Mouse (Mus musculus): Measurements from ENCODE around the gene Zfp775. TPM values are rescaled to one million over a fixed set of nuclear protein-coding genes. Genes with fewer than 3 reads are reported as not detected.

Gene Zfp775
- polyA plus RNA-seq, 2 experiments, result 1.0 to 1.7 TPM

GRCm38 (mm10) chr6:48669446-48669969 is 67.6 kb downstream of the Zfp775 start:
- H3K4me2 ChIP-seq (ENCODE audit: low read depth), result no peak overlapping the region
- H3K27me3 ChIP-seq (ENCODE audit: control insufficient read depth, insufficient read depth, low read length), result no peaks in the 10 kb centered on the region
- no peaks in the 10 kb centered on the region for H3K36me3 ChIP-seq (replicated peaks; ENCODE audit: control insufficient read depth, insufficient read depth, low read depth)
- WGBS (ENCODE audit: insufficient replicate concordance), result 35% methylated on average over 2 of the region's 2 CpGs
- H3K27ac ChIP-seq, result no peak overlapping the region
- H3K9me3 ChIP-seq (ENCODE audit: control insufficient read depth, low read length), result no peaks in the 10 kb centered on the region
- ATAC-seq (ENCODE audit: insufficient read depth) (no peak), DNase-seq (ENCODE audit: low read depth in 3 of 3, low spot score in 3 of 3) (no peak)
- no peak overlapping the region for H3K4me3 ChIP-seq (ENCODE audit: insufficient read depth in 1 of 2, low read depth in 2 of 2, low read length in 2 of 2)
- H3K9ac ChIP-seq (replicated peaks), result no peak overlapping the region
- H3K4me1 ChIP-seq (replicated peaks; ENCODE audit: control insufficient read depth in 2 of 2, insufficient read depth in 2 of 2, low read length in 1 of 2), result peaks cover 2% of the 10 kb centered on the region in 2 experiments; a peak in 1 of 4 replicates
- TF ChIP-seq CTCF (IDR thresholded peaks at IDR 0.05; ENCODE audit: low read depth) (no peak), EP300 (IDR thresholded peaks at IDR 0.05; ENCODE audit: low read depth) (no peak)

Other genes with a start within 250 kb of the Zfp775 start
- 1.6 and 2.0 TPM in 2 replicates for gene Krba1, start 206.5 kb upstream of the Zfp775 start, polyA plus RNA-seq (2012; rRNA removed)
- gene Krba1, start 206.5 kb upstream of the Zfp775 start, polyA plus RNA-seq (2014; fragmentation: Nextera tagmentation; extraction: Ambion mirVana), result 0.94 and 1.0 TPM in 2 replicates
- gene Zfp467, start 156.2 kb upstream of the Zfp775 start, polyA plus RNA-seq (2012; rRNA removed), result 2.2 and 2.8 TPM in 2 replicates
- gene Zfp467, start 156.2 kb upstream of the Zfp775 start, polyA plus RNA-seq (2014; fragmentation: Nextera tagmentation; extraction: Ambion mirVana), result 2.3 and 2.9 TPM in 2 replicates
- gene Sspo, start 153.8 kb upstream of the Zfp775 start, polyA plus RNA-seq (2012; rRNA removed), result 0.04 and 0.09 TPM in 2 replicates
- gene Sspo, start 153.8 kb upstream of the Zfp775 start, polyA plus RNA-seq (2014; fragmentation: Nextera tagmentation; extraction: Ambion mirVana), result not detected in 2 replicates
- gene Atp6v0e2, start 64.4 kb upstream of the Zfp775 start, polyA plus RNA-seq (2012; rRNA removed), result 0.75 and 1.0 TPM in 2 replicates
- gene Atp6v0e2, start 64.4 kb upstream of the Zfp775 start, polyA plus RNA-seq (2014; fragmentation: Nextera tagmentation; extraction: Ambion mirVana), result 0.77 and 0.81 TPM in 2 replicates
- gene Lrrc61, start 47.3 kb upstream of the Zfp775 start, polyA plus RNA-seq (2012; rRNA removed), result 2.8 and 3.0 TPM in 2 replicates
- gene Lrrc61, start 47.3 kb upstream of the Zfp775 start, polyA plus RNA-seq (2014; fragmentation: Nextera tagmentation; extraction: Ambion mirVana), result 1.3 and 1.7 TPM in 2 replicates
- gene Rarres2, start 29.3 kb upstream of the Zfp775 start, polyA plus RNA-seq (2012; rRNA removed), result 11.3 and 12.0 TPM in 2 replicates
- gene Rarres2, start 29.3 kb upstream of the Zfp775 start, polyA plus RNA-seq (2014; fragmentation: Nextera tagmentation; extraction: Ambion mirVana), result 16.3 and 20.0 TPM in 2 replicates
- not detected in 2 replicates for gene Gm45021, start 12.5 kb upstream of the Zfp775 start, polyA plus RNA-seq (2012; rRNA removed)
- gene Gm45021, start 12.5 kb upstream of the Zfp775 start, polyA plus RNA-seq (2014; fragmentation: Nextera tagmentation; extraction: Ambion mirVana), result not detected in 2 replicates
- gene Repin1, start 8.2 kb upstream of the Zfp775 start, polyA plus RNA-seq (2012; rRNA removed), result 7.1 and 7.3 TPM in 2 replicates
- gene Repin1, start 8.2 kb upstream of the Zfp775 start, polyA plus RNA-seq (2014; fragmentation: Nextera tagmentation; extraction: Ambion mirVana), result 6.3 and 6.5 TPM in 2 replicates
- gene Gm44965, start 8.1 kb upstream of the Zfp775 start, polyA plus RNA-seq (2012; rRNA removed), result not detected in 2 replicates
- gene Gm44965, start 8.1 kb upstream of the Zfp775 start, polyA plus RNA-seq (2014; fragmentation: Nextera tagmentation; extraction: Ambion mirVana), result not detected in 2 replicates
- 0.31 and 0.34 TPM in 2 replicates for gene AI854703, start 24.7 kb downstream of the Zfp775 start, polyA plus RNA-seq (2012; rRNA removed)
- 0.06 and 0.27 TPM in 2 replicates for gene AI854703, start 24.7 kb downstream of the Zfp775 start, polyA plus RNA-seq (2014; fragmentation: Nextera tagmentation; extraction: Ambion mirVana)
- 0.90 and 1.3 TPM in 2 replicates for gene Gimap8, start 45.2 kb downstream of the Zfp775 start, polyA plus RNA-seq (2012; rRNA removed)
- gene Gimap8, start 45.2 kb downstream of the Zfp775 start, polyA plus RNA-seq (2014; fragmentation: Nextera tagmentation; extraction: Ambion mirVana), result 0.17 and 0.18 TPM in 2 replicates
- gene Gimap9, start 74.1 kb downstream of the Zfp775 start, polyA plus RNA-seq (2012; rRNA removed), result 3.9 and 7.2 TPM in 2 replicates
- 8.0 and 10.6 TPM in 2 replicates for gene Gimap9, start 74.1 kb downstream of the Zfp775 start, polyA plus RNA-seq (2014; fragmentation: Nextera tagmentation; extraction: Ambion mirVana)
- gene Gimap4, start 82.5 kb downstream of the Zfp775 start, polyA plus RNA-seq (2012; rRNA removed), result 5.0 and 6.2 TPM in 2 replicates
- 8.3 and 8.8 TPM in 2 replicates for gene Gimap4, start 82.5 kb downstream of the Zfp775 start, polyA plus RNA-seq (2014; fragmentation: Nextera tagmentation; extraction: Ambion mirVana)
- 2.7 and 4.3 TPM in 2 replicates for gene Gimap6, start 106.2 kb downstream of the Zfp775 start, polyA plus RNA-seq (2012; rRNA removed)
- 6.6 and 6.8 TPM in 2 replicates for gene Gimap6, start 106.2 kb downstream of the Zfp775 start, polyA plus RNA-seq (2014; fragmentation: Nextera tagmentation; extraction: Ambion mirVana)
- gene Gm28053, start 116.5 kb downstream of the Zfp775 start, polyA plus RNA-seq (2012; rRNA removed), result 0.39 TPM in 1 of 2 replicates, not detected in the other
- 0.48 and 1.0 TPM in 2 replicates for gene Gm28053, start 116.5 kb downstream of the Zfp775 start, polyA plus RNA-seq (2014; fragmentation: Nextera tagmentation; extraction: Ambion mirVana)
- 0.06 TPM in 1 of 2 replicates, not detected in the other for gene Gimap7, start 116.6 kb downstream of the Zfp775 start, polyA plus RNA-seq (2012; rRNA removed)
- 0.10 TPM in 1 of 2 replicates, not detected in the other for gene Gimap7, start 116.6 kb downstream of the Zfp775 start, polyA plus RNA-seq (2014; fragmentation: Nextera tagmentation; extraction: Ambion mirVana)
- 1.1 and 1.8 TPM in 2 replicates for gene Gimap1, start 137.0 kb downstream of the Zfp775 start, polyA plus RNA-seq (2012; rRNA removed)
- 3.2 and 5.5 TPM in 2 replicates for gene Gimap1, start 137.0 kb downstream of the Zfp775 start, polyA plus RNA-seq (2014; fragmentation: Nextera tagmentation; extraction: Ambion mirVana)
- gene Gimap5, start 144.1 kb downstream of the Zfp775 start, polyA plus RNA-seq (2012; rRNA removed), result 1.8 and 1.9 TPM in 2 replicates
- 2.1 and 2.7 TPM in 2 replicates for gene Gimap5, start 144.1 kb downstream of the Zfp775 start, polyA plus RNA-seq (2014; fragmentation: Nextera tagmentation; extraction: Ambion mirVana)
- 0.05 and 0.06 TPM in 2 replicates for gene Gimap3, start 168.8 kb downstream of the Zfp775 start, polyA plus RNA-seq (2012; rRNA removed)
- gene Gimap3, start 168.8 kb downstream of the Zfp775 start, polyA plus RNA-seq (2014; fragmentation: Nextera tagmentation; extraction: Ambion mirVana), result not detected in 2 replicates
- 34.5 and 37.1 TPM in 2 replicates for gene Tmem176a, start 238.9 kb downstream of the Zfp775 start, polyA plus RNA-seq (2012; rRNA removed)
- 112 and 126 TPM in 2 replicates for gene Tmem176a, start 238.9 kb downstream of the Zfp775 start, polyA plus RNA-seq (2014; fragmentation: Nextera tagmentation; extraction: Ambion mirVana)
- gene Tmem176b, start 239.4 kb downstream of the Zfp775 start, polyA plus RNA-seq (2012; rRNA removed), result 94.7 and 107 TPM in 2 replicates
- gene Tmem176b, start 239.4 kb downstream of the Zfp775 start, polyA plus RNA-seq (2014; fragmentation: Nextera tagmentation; extraction: Ambion mirVana), result 146 and 152 TPM in 2 replicates